Mouse (Mus musculus) retina, adult 2 months (tissue): Measurements from ENCODE around the gene Ndufa9.
A peak's percentile ranks its signal among the peaks of the same experiment; 100 is the strongest.

Source experiments
- DNase-seq: peaks from one replicate; pipeline ENCODE4 v3.0.0-alpha.2; 2012; ENCODE audit warnings: low read depth, low spot score

The Ndufa9 gene

DNA sequence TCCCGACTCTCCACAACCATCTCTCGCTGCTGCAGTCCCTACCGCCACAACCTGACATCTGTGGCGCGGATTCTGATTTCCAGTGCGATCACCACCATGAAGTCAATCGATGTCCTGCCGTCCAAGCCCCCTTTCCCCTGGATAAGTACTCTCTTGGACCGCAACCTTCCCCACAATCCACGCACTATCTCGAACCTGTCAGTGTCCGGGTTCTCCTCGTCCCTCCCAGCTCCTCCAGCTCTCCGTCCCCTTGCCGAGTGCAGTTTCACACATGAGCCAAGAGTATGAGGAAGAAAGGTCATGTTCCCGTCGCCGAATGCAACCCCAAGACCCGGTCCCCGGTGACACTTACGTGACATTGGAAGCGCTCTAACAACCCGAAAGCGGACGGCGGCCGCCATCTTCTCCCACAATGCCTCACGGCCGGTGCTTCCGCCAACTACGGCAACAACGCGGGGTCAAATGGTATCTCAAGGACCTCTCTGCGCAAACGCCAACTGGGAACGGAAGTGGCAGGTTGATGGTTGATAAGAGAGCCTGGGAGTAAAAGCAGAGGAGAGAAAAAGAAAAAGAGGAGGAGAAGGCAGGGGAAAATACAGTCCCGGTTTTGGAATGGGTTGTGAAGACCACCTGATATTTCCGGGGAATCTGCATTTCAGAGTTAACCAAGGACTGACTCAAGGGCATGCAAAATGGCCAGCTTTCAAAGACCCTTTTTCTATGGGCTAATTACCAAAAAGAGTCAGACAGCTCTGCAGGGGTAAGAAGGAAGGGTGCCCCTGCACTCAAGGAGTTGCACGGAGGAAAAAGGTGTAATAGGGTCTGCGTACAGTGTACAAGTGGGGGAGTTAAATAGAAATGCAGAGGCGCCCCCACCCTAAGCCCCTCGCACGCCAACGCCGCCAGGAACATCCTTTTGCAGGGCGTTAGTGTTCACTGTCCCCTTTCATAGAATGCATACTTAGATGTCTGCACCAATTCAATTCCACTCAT, at the start of gene Ndufa9:
Gene Ndufa9 (minus strand): TSS at position 425 of the 993 bp plus-strand sequence.
- peak; percentile 92 for DNase-seq

DNA sequence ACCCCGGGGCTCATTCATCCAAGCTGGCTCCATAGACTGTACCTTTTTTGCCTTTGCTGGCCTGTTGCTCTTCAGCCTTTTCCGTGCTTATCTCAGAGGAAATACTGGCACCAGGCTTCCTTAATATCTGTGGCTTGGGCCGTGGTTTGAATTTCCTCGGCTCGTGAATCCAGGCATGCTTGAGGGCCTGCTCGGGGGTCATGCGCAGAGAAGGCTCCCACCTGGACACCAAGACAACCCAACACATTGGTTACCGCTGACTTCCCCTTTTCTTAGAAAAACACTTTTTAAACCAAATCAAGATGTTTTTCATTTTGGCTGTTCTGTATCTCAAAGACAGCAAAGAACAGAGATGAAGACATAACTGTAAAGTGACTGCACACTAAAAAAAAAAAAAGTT, 28.2 kb upstream of the Ndufa9 start:
- no peak for DNase-seq

DNA sequence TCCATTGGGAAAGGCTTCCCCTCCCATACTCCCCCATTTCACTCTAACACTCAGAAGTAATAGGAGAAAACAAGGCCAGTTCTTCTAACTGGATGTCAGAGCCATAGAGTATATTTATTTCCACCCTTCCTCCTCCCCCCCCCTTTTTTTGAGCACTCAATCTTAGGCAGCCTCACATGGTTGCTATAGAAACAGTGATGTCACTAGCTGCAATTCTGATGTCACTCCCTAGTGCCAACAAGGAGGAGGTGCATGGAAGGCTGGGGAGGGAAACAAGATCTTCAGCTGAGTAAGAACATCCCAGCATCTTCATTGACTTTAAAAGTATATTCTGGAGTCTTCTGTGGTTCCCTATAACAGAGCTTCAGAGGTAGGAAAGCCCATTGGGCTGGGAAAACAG, 3.9 kb upstream of the Ndufa9 start, which contains the start of gene Akap3:
Gene Akap3 (plus strand): TSS at position 218 of the 400 bp plus-strand sequence.
- no peak for DNase-seq

DNA sequence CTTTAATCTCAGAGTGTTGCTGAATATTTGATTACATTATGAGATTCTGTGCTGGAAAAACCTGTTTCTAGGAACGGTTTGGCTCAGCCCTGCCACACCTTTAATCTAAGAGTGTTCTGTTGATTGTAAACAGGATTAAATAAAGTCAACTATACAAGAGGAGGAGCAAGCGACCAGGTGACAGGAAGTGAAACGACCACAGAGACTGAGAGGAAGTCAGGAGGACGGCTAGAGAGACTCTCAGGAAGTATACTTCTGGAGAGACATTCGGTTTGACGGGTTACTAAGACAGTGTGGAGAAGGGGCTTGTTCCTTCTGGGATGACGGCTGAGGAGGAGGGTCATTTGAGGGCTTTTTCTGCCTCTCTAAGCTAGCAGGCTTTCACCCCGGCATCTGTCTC, 12.3 kb downstream of the Ndufa9 start:
- no peak for DNase-seq

DNA sequence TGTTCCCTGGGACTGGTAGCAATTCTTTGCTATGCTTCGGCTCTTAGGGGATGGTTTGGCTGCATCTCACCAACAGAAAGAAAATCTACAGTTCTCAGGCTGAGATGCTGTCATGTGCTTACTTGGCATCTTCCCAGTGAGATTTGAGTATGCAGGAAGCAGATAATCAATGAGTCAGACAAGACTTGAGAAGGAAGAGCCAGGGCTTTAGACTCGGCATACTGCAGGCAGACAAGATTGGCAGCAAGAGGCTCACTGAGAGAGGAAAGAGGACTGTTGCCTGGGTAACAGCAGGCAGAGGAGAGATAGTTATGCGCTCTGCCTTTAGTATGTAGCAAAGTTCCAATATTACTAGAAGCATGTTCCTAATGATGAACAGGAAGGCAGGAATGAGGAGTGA, 25.8 kb downstream of the Ndufa9 start:
- no peak for DNase-seq

DNA sequence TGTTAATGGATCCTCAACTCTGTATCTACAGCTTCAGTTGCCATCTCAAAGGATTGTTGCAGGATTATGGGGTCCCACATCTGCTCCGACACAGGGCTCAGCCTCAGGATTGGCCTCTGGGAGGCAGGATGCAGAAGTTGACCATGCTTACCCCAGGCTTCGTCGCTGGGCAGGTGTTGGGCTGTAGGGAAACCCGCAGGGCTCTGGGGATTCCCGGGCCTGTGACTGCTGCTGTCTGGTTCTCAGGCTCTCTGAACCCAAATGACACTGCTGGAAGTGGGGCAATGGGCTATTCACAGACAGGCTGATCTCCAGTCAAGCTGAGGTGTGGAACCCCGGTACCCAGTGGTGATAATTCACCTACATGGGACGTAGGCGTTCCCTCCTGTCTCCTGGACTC, 32.6 kb downstream of the Ndufa9 start:
- DNase-seq = no peak

DNA sequence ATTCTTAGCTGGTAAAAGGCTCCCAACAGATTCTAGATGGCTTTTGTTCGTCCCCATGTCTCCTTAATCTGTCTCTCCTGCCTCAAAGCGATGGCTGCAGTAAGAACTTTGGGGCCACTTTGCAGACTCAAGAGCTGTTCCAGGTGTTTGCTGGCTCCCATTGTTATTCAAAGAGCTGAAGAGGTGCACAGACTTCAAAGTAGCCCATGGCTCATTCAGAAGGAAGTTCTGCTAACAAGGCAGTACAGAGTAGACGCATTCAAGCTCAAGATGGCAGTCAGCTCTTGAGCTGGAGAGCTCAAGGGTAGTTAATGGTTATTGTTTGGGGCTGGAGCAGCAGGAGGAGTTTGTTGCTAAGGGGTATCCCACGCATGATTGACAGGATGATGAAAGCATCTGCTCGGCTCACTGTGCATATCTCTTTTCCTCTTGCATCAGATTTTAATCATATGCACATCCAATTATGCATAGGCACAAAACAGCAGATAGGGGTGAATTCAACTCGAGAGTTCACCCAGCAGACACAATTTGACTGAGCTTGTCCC, 33.7 kb downstream of the Ndufa9 start:
- no peak for DNase-seq

DNA sequence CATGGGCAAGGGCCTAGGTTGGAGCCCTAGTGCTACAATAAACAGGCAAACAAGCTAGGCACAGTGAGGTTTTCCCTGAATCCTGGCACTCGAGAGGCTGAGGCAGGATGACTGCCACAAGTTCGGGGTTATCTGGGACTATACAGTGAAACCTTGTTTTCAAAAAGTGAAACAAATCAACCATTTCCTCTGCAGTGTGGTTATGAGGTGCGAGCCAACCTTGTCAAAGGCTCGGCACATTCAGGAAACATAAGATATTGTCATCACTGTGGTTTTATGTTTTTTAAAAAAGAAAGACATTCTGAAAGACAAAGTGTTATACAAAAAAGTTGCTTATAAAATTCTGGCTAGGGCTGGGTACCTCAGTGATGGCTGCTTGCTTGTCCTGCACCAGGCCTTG, 37.5 kb downstream of the Ndufa9 start:
- no peak for DNase-seq

DNA sequence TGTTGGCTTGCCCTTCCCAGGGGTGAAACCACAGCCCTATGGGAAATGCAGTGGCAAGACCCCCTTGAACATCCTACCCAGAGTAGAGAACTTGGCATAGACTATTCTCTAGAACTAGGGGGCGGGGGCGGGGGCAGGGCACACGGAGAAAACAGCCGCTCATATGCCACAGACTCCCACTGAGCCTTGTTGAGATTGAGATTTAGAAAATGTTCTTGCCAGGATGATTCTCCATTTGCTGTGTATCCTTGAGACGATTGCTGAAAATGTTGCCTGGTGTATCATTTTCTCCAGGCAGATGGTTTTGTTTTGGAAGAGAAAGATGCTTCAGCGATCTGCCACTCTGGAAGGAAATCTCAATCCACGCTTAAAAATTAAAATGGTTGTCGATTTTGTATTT, 40.4 kb downstream of the Ndufa9 start:
- no peak for DNase-seq

DNA sequence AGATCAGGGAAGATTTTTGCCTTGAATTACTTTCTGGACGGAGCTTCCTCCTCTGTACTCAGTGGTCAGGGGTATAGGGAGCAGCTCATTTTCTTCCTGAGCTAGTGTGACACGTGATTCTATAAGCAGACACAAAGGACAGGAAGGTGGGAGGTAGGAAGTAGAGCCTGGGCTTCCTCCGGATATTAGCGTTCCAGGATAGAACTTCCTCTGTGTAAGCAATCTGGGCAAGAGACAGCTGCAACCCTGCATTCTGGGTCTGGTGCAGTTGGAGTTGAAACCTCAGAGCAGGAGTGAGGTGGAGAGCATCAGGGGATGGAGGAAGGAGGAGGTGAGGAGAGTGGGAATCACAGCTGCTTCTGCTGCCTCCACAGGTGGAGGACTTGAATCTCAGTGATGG, 40.8 kb downstream of the Ndufa9 start:
- DNase-seq = no peak

DNA sequence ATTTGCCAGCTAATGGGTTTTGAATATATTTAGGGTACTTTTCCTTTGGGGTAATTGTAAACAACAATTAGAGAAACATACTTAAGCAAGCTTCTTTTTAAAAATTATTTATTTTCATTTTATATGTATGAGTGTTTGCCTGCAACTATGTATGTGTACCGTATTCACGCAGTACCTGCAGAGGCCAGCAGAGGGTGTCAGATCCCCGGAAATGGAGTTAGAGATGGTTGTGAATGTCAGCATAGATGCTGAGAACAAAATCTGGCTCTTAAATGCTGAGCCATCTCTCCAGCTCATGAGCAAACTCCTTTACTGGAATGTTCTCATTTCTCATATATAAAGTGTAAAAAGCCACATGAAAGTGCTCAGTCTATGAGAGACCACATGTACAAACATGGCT, 42.2 kb downstream of the Ndufa9 start:
- no peak for DNase-seq

DNA sequence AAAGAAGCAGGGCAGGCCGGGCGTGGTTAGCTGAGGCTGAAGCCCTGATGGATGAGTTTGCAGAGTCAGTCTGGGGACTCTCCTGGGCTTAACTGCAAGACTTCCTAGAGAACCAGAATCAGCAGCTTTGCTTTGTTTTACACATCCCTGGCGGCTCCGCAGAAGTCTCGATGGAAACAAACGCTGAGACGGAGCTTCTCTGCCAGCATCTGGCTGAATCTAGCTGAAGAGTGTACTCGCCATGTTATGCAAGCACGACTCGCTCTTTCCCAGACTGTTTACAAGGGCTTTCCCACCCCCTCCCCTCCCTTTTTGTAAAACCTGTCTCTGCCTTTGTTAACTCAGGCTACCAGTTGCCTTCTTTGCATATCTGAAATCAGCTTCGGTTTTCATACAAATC, 46.0 kb downstream of the Ndufa9 start:
- DNase-seq = no peak

DNA sequence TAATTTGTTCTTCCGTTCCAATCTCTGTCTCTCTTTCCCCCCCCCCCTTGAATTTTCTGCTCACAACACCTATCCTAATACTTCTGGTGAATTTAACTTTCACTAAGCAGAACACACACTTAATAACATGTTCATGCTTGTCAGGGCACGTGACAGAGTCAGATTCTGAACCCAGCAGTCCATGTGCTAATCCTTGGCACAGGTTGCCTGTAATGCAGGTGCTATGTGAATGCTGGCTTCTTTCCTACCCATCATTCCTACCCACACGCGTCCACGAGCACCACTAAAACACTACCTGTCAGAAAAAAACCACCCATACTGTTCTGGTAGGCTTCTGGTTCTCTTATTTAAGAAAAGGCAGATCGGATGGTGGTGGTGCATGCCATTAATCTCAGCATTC, 54.2 kb downstream of the Ndufa9 start:
- DNase-seq = no peak

DNA sequence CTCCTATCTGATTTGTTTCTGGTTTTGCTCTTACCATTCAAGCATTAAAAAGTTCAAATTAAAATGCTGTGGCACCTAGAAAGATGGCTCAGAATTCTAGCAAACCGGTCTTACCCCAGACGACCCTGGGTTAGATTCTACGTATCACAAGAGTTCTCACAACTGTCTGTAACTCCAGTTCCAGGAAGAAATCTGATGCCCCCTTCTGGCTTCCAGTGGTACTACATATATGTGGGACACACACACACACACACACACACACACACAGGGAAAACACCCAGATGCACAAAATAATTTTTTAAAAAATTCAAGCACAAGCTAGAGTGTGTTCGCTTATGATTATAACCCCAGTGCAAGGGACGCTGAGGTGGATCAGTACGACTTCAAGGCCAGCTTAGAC, 55.2 kb downstream of the Ndufa9 start:
- DNase-seq = no peak

DNA sequence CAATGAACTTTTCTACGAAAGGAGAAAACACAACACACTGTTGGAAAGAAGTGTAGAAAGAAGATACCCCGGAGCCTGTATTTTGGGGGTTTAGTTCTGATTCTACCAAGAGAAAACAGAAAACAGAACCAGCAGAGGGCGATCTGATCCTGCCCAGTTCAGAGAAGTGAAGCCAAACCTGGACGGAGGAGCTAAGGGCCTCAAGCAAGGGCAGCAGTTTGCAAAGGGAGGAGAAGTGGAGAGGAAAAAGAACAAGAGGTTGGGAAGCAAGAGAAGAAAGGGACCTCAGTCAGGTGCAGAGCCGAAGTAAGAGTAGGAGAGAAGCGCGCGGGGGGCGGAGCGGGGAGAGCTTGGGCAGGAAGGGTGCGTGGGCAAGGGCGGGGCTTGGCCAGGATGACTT, 57.0 kb downstream of the Ndufa9 start:
- no peak for DNase-seq

DNA sequence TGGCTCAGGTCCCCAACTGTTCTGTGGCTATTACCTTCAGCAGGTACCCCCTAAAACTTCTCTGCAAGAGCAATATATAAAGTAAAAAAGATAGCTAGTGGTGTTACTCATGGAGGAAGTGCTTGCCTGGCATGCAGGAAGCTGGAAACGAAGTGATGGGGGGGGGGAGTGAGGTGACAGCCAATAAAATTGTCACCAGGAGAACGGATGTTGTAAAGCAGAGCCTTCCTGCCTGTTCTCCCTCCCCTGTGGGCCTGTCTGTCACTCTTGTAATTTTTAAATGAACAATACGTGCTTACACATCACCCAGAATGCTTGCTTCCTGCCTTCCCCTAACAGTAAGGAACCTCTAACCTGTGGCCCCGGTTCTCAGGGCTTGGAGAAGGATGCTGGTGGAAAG, 57.4 kb downstream of the Ndufa9 start:
- DNase-seq = no peak

DNA sequence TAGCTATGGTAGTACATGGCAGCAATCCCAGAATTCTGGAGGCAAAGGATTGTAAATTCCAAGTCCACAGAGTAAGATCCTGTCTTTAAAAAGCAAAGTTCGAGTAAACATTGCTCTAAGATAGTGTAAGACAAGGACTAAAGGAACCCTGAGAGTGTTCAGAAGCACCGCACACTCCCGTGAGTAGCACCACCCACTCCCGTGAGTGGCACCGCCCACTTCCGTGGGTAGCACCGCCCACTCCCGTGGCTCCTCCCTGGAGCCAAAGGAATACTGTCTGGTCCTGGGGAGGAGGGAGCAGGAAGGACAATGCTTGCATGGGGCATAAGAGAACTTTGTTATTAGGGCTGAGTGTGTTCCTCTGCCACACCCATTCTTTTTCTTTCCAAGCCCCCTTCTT, 60.1 kb downstream of the Ndufa9 start:
- no peak for DNase-seq

DNA sequence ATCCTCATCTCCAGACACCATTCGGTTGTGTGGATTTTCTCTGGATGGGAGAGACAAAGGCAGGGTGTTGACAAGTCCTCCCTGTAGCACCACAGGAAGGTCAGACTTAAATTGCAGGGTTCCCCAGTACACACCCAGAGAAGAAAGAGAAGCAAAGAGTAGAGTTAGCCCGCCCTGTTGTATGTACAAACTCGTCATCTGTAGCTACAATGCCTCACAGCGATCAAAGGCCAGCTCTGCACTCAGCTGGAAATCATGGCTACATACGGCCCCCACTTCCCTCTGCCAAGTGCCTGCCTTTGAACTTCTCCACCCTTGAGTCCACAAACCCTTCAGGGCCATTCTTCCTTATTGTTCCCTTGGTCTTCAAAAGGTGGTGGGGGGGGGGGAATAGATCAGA, 64.7 kb downstream of the Ndufa9 start:
- no peak for DNase-seq

DNA sequence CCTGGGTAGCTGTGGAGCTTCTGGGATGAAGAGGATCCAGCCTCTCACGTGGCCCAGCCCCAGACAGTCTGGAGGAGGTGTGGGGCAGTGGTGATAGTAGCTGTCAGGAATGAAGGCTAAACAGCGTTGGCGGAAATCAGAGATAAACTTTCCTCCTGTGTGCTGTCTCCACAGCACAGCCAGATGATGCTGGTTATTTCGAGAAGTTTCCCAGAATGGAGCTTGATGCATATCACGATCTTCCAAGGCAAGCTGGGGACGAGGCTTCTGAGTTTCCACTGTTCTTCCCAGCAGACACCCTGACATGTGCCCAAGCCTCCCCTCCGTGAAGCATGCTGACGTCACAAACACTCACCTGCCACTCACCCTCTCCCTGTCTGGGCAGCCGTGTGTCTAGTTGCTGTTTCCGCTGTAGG, 65.3 kb downstream of the Ndufa9 start:
- no peak for DNase-seq

DNA sequence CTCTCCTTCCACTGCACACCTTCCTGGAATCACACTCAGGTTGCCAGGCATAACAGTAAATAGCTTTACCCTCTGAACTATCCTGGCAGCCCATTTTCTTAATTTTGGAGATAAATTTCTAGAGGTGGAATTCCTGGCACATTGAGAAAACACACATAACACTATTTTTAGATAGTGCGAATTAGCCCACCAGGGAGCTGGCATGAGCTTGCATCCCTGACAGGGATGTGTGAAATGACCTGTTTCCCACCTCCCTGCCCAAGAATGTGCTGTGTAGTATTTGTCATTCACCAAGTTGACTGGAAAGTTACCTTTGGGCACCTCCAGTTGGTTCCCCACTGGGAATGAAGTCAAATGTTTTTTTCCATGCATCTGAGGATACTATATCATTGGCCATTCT, 65.9 kb downstream of the Ndufa9 start:
- DNase-seq = no peak

DNA sequence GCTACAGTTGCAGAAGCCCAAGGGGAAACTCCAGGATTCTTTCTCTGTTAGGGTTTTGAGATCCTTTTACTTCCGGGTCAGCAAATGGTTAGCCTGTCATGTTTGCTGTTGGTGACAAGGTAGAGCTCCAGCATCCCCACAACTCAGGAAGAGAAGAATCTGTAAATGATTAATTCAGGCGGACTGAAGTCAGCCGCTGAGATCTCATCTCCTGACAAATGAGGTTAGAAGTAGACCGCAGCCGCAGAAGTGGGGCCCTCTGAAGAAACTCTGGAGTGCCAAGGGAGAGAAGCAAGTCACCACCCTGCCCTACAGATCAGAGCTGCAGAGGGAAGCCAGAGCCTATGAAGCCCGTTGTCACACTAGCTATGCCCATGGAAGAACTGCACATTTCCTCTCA, 71.0 kb downstream of the Ndufa9 start:
- DNase-seq = no peak

DNA sequence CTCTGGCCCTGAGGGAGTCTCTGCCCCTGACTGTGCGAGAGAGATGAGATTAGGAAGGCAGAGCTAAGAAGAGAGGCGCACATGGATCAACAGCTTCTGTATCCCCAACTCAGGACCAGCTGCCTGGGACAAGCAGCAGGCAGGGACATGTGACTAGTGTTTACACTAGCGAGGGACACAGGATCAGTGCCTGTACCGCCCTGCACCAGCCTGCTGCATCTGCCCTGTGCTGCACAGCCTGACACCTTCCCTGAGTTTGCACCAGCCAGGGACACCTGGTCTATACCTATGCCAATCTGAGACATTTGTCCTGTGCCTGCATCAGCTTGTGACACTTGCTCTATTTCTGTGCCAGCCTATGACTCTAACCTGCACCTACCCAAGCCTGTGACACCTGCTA, 75.1 kb downstream of the Ndufa9 start:
- no peak for DNase-seq

DNA sequence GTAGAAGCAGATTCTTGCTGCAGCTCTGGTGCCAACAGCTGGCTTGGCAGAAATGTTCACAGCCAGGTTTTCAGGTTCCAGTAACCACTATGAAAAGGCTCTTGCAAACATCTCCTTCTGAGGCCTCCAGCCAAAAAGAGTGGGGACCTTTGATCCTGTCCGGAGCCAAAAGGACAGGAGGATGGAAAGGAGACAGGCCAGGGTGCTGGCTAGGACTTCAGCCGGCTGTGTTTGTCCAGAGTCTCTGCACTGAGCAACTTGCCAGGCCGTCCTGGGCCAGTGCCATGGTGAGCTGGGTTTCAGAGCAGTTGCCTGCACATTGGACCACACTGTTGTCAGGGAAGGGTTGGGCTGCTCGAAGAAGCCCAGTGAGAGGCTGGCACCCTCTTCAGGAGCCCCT, 76.6 kb downstream of the Ndufa9 start:
- DNase-seq = no peak
